In the genomic region with DNA sequence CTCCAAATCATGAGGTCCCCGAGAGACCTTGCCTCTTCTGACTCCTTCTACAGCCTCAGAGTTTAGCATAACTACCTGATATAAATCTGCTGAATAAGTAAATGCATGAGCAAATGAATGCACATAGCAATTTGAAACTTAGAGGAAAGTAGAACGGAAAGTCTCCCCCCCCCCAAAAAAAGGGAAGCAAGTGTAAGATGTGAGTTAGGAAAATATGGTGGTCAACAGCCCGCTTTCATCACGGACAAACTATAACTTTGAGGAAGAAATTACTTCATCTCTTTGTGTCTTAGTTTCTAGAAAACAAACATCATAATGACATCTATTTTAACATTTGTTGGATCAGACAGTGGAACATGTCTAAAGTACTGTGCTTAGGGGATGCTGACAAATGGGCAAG, we compare ENCODE assay signal across 24 mouse cellular contexts.
DNase-seq lines count a peak whose midpoint lies in the region; ATAC-seq and TF ChIP-seq lines count a peak whose summit lies in the region.
"Had no signal": no experiment of that assay in that cellular context is flagged by ENCODE, and none has a peak within 500 bp of the region (broad histone marks: within the 10 kb centered on the region; RNA-seq: fewer than 3 reads in every experiment).

No protein-coding gene starts in this region.

- H3K27me3 ChIP-seq in CH12.LX (replicated peaks) = no peaks in the 10 kb centered on the region
- H3K27me3 ChIP-seq: embryonic facial prominence, embryonic 15.5 days; forebrain, embryonic 12.5 days had no signal

- H3K9me3 ChIP-seq in CH12.LX (replicated peaks; ENCODE audit: low read length) = no peaks in the 10 kb centered on the region
- H3K9me3 ChIP-seq: embryonic facial prominence, embryonic 13.5 days; embryonic facial prominence, embryonic 15.5 days; forebrain, embryonic 10.5 days; forebrain, embryonic 12.5 days; G1E had no signal

- TF ChIP-seq POLR2A in CH12.LX (IDR thresholded peaks at IDR 0.05; ENCODE audit: low read depth, low read length) = no peak

- peak; percentile 84 for ATAC-seq in granulocyte monocyte progenitor cell, adult 5-6 weeks (replicated peaks; ENCODE audit: poor library complexity, severe bottlenecking)
- peak; percentile 79 for ATAC-seq in megakaryocyte progenitor cell, adult 5-6 weeks (replicated peaks; ENCODE audit: poor library complexity)
- ATAC-seq: activated CD4-positive, CD25-positive, alpha-beta regulatory T cell, adult 4 months; forebrain, embryonic 14.5 days; forebrain, embryonic 16.5 days; Patski had no signal

- no peak for TF ChIP-seq RAD21 in CH12.LX (IDR thresholded peaks at IDR 0.05; ENCODE audit: low read depth, low read length)

- peak; percentile 37; the same call in 1 of the 2 replicates for TF ChIP-seq EP300 in CH12.LX (IDR thresholded peaks at IDR 0.05; ENCODE audit: low read length)

- intact Hi-C loops in heart, postnatal 36 days (cut with DNase I) = no loop called here

- DNase-seq in CH12.LX (ENCODE audit: extremely low read depth) = peak; percentile 38
- DNase-seq in frontal cortex, adult 2 months (ENCODE audit: extremely low spot score in 1 of 2, low spot score in 1 of 2) = no peak
- no peak for DNase-seq in heart, postnatal 36 days
- DNase-seq: adrenal gland, adult 8-10 months; adrenal gland, postnatal 25 days; cerebellum, adult 11 months; cerebellum, adult 18-20 months; cerebellum, adult 8-10 months; cerebellum, adult 9-11 months; cerebellum, postnatal 14 days; cerebellum, postnatal 36 days; embryo, embryonic 11 days had no signal

- peaks cover 0 to 10% of the 10 kb centered on the region in 2 experiments; a peak in 2 of 4 replicates for H3K4me1 ChIP-seq in CH12.LX (ENCODE audit: control insufficient read depth in 1 of 2, insufficient read depth in 2 of 2)
- H3K4me1 ChIP-seq: embryonic facial prominence, embryonic 13.5 days; embryonic facial prominence, embryonic 15.5 days; forebrain, embryonic 10.5 days; forebrain, embryonic 12.5 days had no signal

- dilution Hi-C loops in CH12.LX (cut with MboI; ENCODE audit: extremely low pct_ligation_motif_present, extremely low pct_unique_long_range_greater_than_20kb, low sequenced_read_pairs) = no loop called here

- H3K9ac ChIP-seq in CH12.LX (ENCODE audit: insufficient read depth, low read depth) = no peak overlapping the region
- H3K9ac ChIP-seq: embryonic facial prominence, embryonic 13.5 days; embryonic facial prominence, embryonic 15.5 days; forebrain, embryonic 12.5 days had no signal

- H3K27ac ChIP-seq in CH12.LX (ENCODE audit: insufficient read depth, low read depth) = no peak overlapping the region
- H3K27ac ChIP-seq: embryonic facial prominence, embryonic 13.5 days; embryonic facial prominence, embryonic 15.5 days; forebrain, embryonic 10.5 days; forebrain, embryonic 12.5 days had no signal

- no peaks in the 10 kb centered on the region for H3K79me2 ChIP-seq in CH12.LX (replicated peaks; ENCODE audit: control insufficient read depth, extremely low read depth, insufficient read depth, poor library complexity, severe bottlenecking)

- H3K4me2 ChIP-seq in CH12.LX (ENCODE audit: insufficient read depth, low read depth, poor library complexity, severe bottlenecking) = peak overlapping the region; percentile 36; the same call in 1 of the 2 replicates
- H3K4me2 ChIP-seq: embryonic facial prominence, embryonic 13.5 days; embryonic facial prominence, embryonic 15.5 days; forebrain, embryonic 12.5 days had no signal

- no peak overlapping the region for H3K4me3 ChIP-seq in CH12.LX (replicated peaks in 1 of 3; ENCODE audit: low read depth in 2 of 3, low read length in 2 of 3, poor library complexity in 1 of 3)
- H3K4me3 ChIP-seq: embryonic facial prominence, embryonic 13.5 days; embryonic facial prominence, embryonic 15.5 days; erythroblast, embryonic 14.5 days; forebrain, embryonic 10.5 days; forebrain, embryonic 12.5 days had no signal

- no peaks in the 10 kb centered on the region for H3K36me3 ChIP-seq in CH12.LX (replicated peaks in 1 of 2; ENCODE audit: control insufficient read depth in 1 of 2, insufficient read depth in 1 of 2, low read length in 1 of 2)
- H3K36me3 ChIP-seq: embryonic facial prominence, embryonic 13.5 days; embryonic facial prominence, embryonic 15.5 days; forebrain, embryonic 10.5 days; forebrain, embryonic 12.5 days; G1E had no signal

- in situ Hi-C loops in CH12.LX (cut with MboI; ENCODE audit: low pct_ligation_motif_present, low pct_unique_long_range_greater_than_20kb, low sequenced_read_pairs) = no loop called here

- TF ChIP-seq CTCF in CH12.LX (conservative IDR thresholded peaks at IDR 0.05 in 1 of 2, IDR thresholded peaks at IDR 0.05 in 1 of 2; ENCODE audit: low read depth in 2 of 2, low read length in 2 of 2) = no peak

TF ChIP-seq in CH12.LX, 34 proteins besides CTCF, POLR2A, EP300 and RAD21:
- TF ChIP-seq MAFK (IDR thresholded peaks at IDR 0.05; ENCODE audit: insufficient replicate concordance, low read length) (0 out of 2 replicates have a peak, but pooled peaks have one; percentile 24), RCOR1 (conservative IDR thresholded peaks at IDR 0.05; ENCODE audit: low read depth, low read length) (no peak)
TF ChIP-seq in CH12.LX: peak in this region for 1.
